Mouse (Mus musculus) cerebellum, adult 18-20 months (tissue): ENCODE measurements around the gene Ttyh1.

Experiments used
- DNase-seq, 2 experiments: peaks; one replicate each; pipeline ENCODE4 v3.0.0; 2021

The Ttyh1 gene

GRCm38 (mm10) chr7:4123732-4124131 is 4.5 kb downstream of the Ttyh1 start:
- DNase-seq = peak; percentile 81 to 87

GRCm38 (mm10) chr7:4124315-4124759 is 5.1 kb downstream of the Ttyh1 start:
- peak; percentile 62 to 72 for DNase-seq

GRCm38 (mm10) chr7:4124856-4125255 is 5.6 kb downstream of the Ttyh1 start:
- DNase-seq = no peak

- DNase-seq = peak in 1 of 2 experiments; percentile 27
Observed at GRCm38 (mm10) chr7:4125306-4125705, 6.1 kb downstream of the Ttyh1 start.

GRCm38 (mm10) chr7:4126992-4127785 is 8.0 kb downstream of the Ttyh1 start:
- DNase-seq = peak in 1 of 2 experiments; percentile 19

GRCm38 (mm10) chr7:4127894-4128293 is 8.7 kb downstream of the Ttyh1 start:
- no peak for DNase-seq

- DNase-seq = no peak
Observed at GRCm38 (mm10) chr7:4128860-4129259, 9.7 kb downstream of the Ttyh1 start.

GRCm38 (mm10) chr7:4130686-4131452 is 11.7 kb downstream of the Ttyh1 start:
- peak; percentile 83 to 91 for DNase-seq

GRCm38 (mm10) chr7:4131964-4132363 is 12.8 kb downstream of the Ttyh1 start:
- DNase-seq = peak in 1 of 2 experiments; percentile 19

GRCm38 (mm10) chr7:4132581-4132980 is 13.4 kb downstream of the Ttyh1 start:
- peak in 1 of 2 experiments; percentile 14 for DNase-seq

- DNase-seq = peak in 1 of 2 experiments; percentile 21
Observed at GRCm38 (mm10) chr7:4132998-4133397, 13.8 kb downstream of the Ttyh1 start.

GRCm38 (mm10) chr7:4134911-4135310 is 15.7 kb downstream of the Ttyh1 start:
- no peak for DNase-seq

GRCm38 (mm10) chr7:4136404-4136770 is 17.2 kb downstream of the Ttyh1 start:
- DNase-seq = no peak

GRCm38 (mm10) chr7:4136771-4137531 is 17.7 kb downstream of the Ttyh1 start, which contains the start of gene Leng8:
Leng8 (plus strand) TSS chr7:4137039.
- DNase-seq = peak; percentile 99

GRCm38 (mm10) chr7:4137746-4138145 is 18.5 kb downstream of the Ttyh1 start:
- no peak for DNase-seq

GRCm38 (mm10) chr7:4138181-4138580 is 19.0 kb downstream of the Ttyh1 start:
- no peak for DNase-seq

GRCm38 (mm10) chr7:4138671-4139070 is 19.5 kb downstream of the Ttyh1 start:
- DNase-seq = no peak

- no peak for DNase-seq
Observed at GRCm38 (mm10) chr7:4139391-4139790, 20.2 kb downstream of the Ttyh1 start.

GRCm38 (mm10) chr7:4141648-4142325 is 22.6 kb downstream of the Ttyh1 start:
- no peak for DNase-seq

GRCm38 (mm10) chr7:4142796-4143445 is 23.7 kb downstream of the Ttyh1 start:
- DNase-seq = peak in 1 of 2 experiments; percentile 10

GRCm38 (mm10) chr7:4143506-4143905 is 24.3 kb downstream of the Ttyh1 start:
- DNase-seq = no peak

GRCm38 (mm10) chr7:4144046-4144445 is 24.8 kb downstream of the Ttyh1 start:
- no peak for DNase-seq
